Mouse (Mus musculus) CH12.LX (cell line): Measurements from ENCODE around the gene Vill. TPM values are rescaled to one million over a fixed set of nuclear protein-coding genes. Genes with fewer than 3 reads are reported as not detected.

Experiments
- DNase-seq: peaks from one replicate; pipeline ENCODE4 v3.0.0-alpha.2; 2013; ENCODE audit errors: extremely low read depth
- H3K27ac ChIP-seq: 2 replicates; pipeline ENCODE4 v1.5.1; 2012; ENCODE audit warnings: low read depth, mild to moderate bottlenecking, control low read depth, moderate library complexity; ENCODE audit not compliant: insufficient read depth
- H3K27me3 ChIP-seq: replicated peaks from 2 replicates; pipeline ENCODE3; 2012; ENCODE audit warnings: inconsistent platforms
- H3K36me3 ChIP-seq, 2 experiments: replicated peaks in 1 of 2; 2 replicates each; pipeline versions ENCODE3 to v1.6.1; 2012; ENCODE audit warnings: inconsistent platforms in 1 of 2, low read length in 1 of 2, mild to moderate bottlenecking in 1 of 2, mixed read lengths in 1 of 2, moderate library complexity in 1 of 2; ENCODE audit not compliant: control insufficient read depth in 1 of 2, insufficient read depth in 1 of 2
- H3K4me1 ChIP-seq, 2 experiments: 2 replicates each; pipeline ENCODE4 v1.6.1; 2012; ENCODE audit warnings: inconsistent platforms in 1 of 2, moderate library complexity in 1 of 2; ENCODE audit not compliant: insufficient read depth in 2 of 2, control insufficient read depth in 1 of 2
- H3K4me2 ChIP-seq: 2 replicates; pipeline ENCODE4 v1.6.1; 2012; ENCODE audit warnings: low read depth, mild to moderate bottlenecking, control low read depth; ENCODE audit not compliant: poor library complexity, insufficient read depth, severe bottlenecking
- H3K4me3 ChIP-seq, 3 experiments: fragments of 150-350 bp in 1 of 3; sonication (generic) in 1 of 3; replicated peaks in 1 of 3; 2 replicates each; pipeline versions ENCODE3 to v1.5.1; 2011 to 2012; ENCODE audit warnings: low read depth in 2 of 3, low read length in 2 of 3, mild to moderate bottlenecking in 2 of 3, moderate library complexity in 2 of 3, control low read depth in 1 of 3, improper control_type of control experiment in 1 of 3, inconsistent platforms in 1 of 3, mixed read lengths in 1 of 3; ENCODE audit not compliant: poor library complexity in 1 of 3
- H3K79me2 ChIP-seq: replicated peaks from 2 replicates; pipeline ENCODE4 v1.6.1; 2012; ENCODE audit warnings: mild to moderate bottlenecking, moderate library complexity; ENCODE audit not compliant: control insufficient read depth, poor library complexity, insufficient read depth, severe bottlenecking; ENCODE audit errors: extremely low read depth
- H3K9ac ChIP-seq: 2 replicates; pipeline ENCODE4 v1.6.1; 2012; ENCODE audit warnings: low read depth, mild to moderate bottlenecking, control low read depth, moderate library complexity; ENCODE audit not compliant: insufficient read depth
- H3K9me3 ChIP-seq: replicated peaks from 2 replicates; pipeline ENCODE3; 2012; ENCODE audit warnings: low read length, inconsistent platforms, mixed read lengths
- CHD1 ChIP-seq: IDR thresholded peaks from 2 replicates; pipeline ENCODE4 v1.6.1; 2012; ENCODE audit warnings: low read depth, low read length, improper control_type of control experiment, inconsistent platforms
- CHD2 ChIP-seq: IDR thresholded peaks from 2 replicates; pipeline ENCODE4 v1.6.1; 2011; ENCODE audit warnings: low read length, improper control_type of control experiment
- E2F4 ChIP-seq: IDR thresholded peaks from 2 replicates; pipeline ENCODE4 v1.6.1; 2011; ENCODE audit warnings: low read depth, low read length, improper control_type of control experiment; ENCODE audit not compliant: insufficient replicate concordance
- ELF1 ChIP-seq: IDR thresholded peaks from 2 replicates; pipeline ENCODE4 v1.6.1; 2014; ENCODE audit warnings: low read depth, mild to moderate bottlenecking, inconsistent platforms, low read length, improper control_type of control experiment
- EP300 ChIP-seq: IDR thresholded peaks from 2 replicates; pipeline ENCODE4 v1.6.1; 2011; ENCODE audit warnings: low read length, improper control_type of control experiment
- ETS1 ChIP-seq: conservative IDR thresholded peaks from 2 replicates; pipeline ENCODE4 v1.6.1; 2012; ENCODE audit warnings: low read depth, mild to moderate bottlenecking, inconsistent platforms, low read length, improper control_type of control experiment, moderate library complexity
- GABPA ChIP-seq: IDR thresholded peaks from 2 replicates; pipeline ENCODE4 v1.6.1; 2012; ENCODE audit warnings: low read depth, low read length, improper control_type of control experiment, inconsistent platforms; ENCODE audit not compliant: insufficient replicate concordance
- IRF4 ChIP-seq: IDR thresholded peaks from 2 replicates; pipeline ENCODE4 v1.6.1; 2014; ENCODE audit warnings: low read depth, mild to moderate bottlenecking, inconsistent platforms, low read length, improper control_type of control experiment
- JUN ChIP-seq: IDR thresholded peaks from 2 replicates; pipeline ENCODE4 v1.6.1; 2011; ENCODE audit warnings: low read depth, mild to moderate bottlenecking, low read length, improper control_type of control experiment, moderate library complexity; ENCODE audit not compliant: insufficient read depth
- KAT2A ChIP-seq: IDR thresholded peaks from 2 replicates; pipeline ENCODE4 v1.6.1; 2012; ENCODE audit warnings: low read length, improper control_type of control experiment, inconsistent platforms; ENCODE audit not compliant: insufficient replicate concordance
- MAFK ChIP-seq: IDR thresholded peaks from 2 replicates; pipeline ENCODE4 v1.6.1; 2011; ENCODE audit warnings: low read length, improper control_type of control experiment; ENCODE audit not compliant: insufficient replicate concordance
- MAX ChIP-seq: IDR thresholded peaks from 2 replicates; pipeline ENCODE4 v1.6.1; 2011; ENCODE audit warnings: low read length, improper control_type of control experiment
- MAZ ChIP-seq: IDR thresholded peaks from 2 replicates; pipeline ENCODE4 v1.6.1; 2012; ENCODE audit warnings: low read depth, mild to moderate bottlenecking, inconsistent platforms, low read length, improper control_type of control experiment, moderate library complexity
- MEF2A ChIP-seq: IDR thresholded peaks from 2 replicates; pipeline ENCODE4 v1.6.1; 2014; ENCODE audit warnings: low read depth, mild to moderate bottlenecking, inconsistent platforms, low read length, improper control_type of control experiment, borderline replicate concordance
- MYC ChIP-seq: IDR thresholded peaks from 2 replicates; pipeline ENCODE4 v1.6.1; 2011; ENCODE audit warnings: low read depth, mild to moderate bottlenecking, improper control_type of control experiment, low read length
- NELFE ChIP-seq: IDR thresholded peaks from 2 replicates; pipeline ENCODE4 v1.6.1; 2011; ENCODE audit warnings: low read depth, low read length, improper control_type of control experiment
- NRF1 ChIP-seq: IDR thresholded peaks from 2 replicates; pipeline ENCODE4 v1.6.1; 2014; ENCODE audit warnings: low read depth, mild to moderate bottlenecking, inconsistent platforms, low read length, improper control_type of control experiment, moderate library complexity
- POLR2AphosphoS2 ChIP-seq: IDR thresholded peaks from 2 replicates; pipeline ENCODE4 v1.6.1; 2011; ENCODE audit warnings: low read depth, low read length, improper control_type of control experiment
- RAD21 ChIP-seq: IDR thresholded peaks from 2 replicates; pipeline ENCODE4 v1.6.1; 2011; ENCODE audit warnings: low read depth, mild to moderate bottlenecking, low read length, improper control_type of control experiment, moderate library complexity
- SIN3A ChIP-seq: IDR thresholded peaks from 2 replicates; pipeline ENCODE4 v1.6.1; 2012; ENCODE audit warnings: low read length, improper control_type of control experiment, inconsistent platforms
- SMC3 ChIP-seq: IDR thresholded peaks from 2 replicates; pipeline ENCODE4 v1.6.1; 2011; ENCODE audit warnings: low read depth, low read length, improper control_type of control experiment
- TBP ChIP-seq: conservative IDR thresholded peaks from 2 replicates; pipeline ENCODE4 v1.6.1; 2011; ENCODE audit warnings: low read depth, low read length, improper control_type of control experiment
- UBTF ChIP-seq: IDR thresholded peaks from 2 replicates; pipeline ENCODE4 v1.6.1; 2012; ENCODE audit warnings: low read depth, mild to moderate bottlenecking, inconsistent platforms, low read length, improper control_type of control experiment, moderate library complexity
- USF2 ChIP-seq: conservative IDR thresholded peaks from 2 replicates; pipeline ENCODE4 v1.6.1; 2011; ENCODE audit warnings: low read depth, low read length, improper control_type of control experiment
- ZC3H11A ChIP-seq: IDR thresholded peaks from 2 replicates; pipeline ENCODE4 v1.6.1; 2012; ENCODE audit warnings: low read depth, mild to moderate bottlenecking, inconsistent platforms, low read length, improper control_type of control experiment
- ZNF384 ChIP-seq: IDR thresholded peaks from 2 replicates; pipeline ENCODE4 v1.6.1; 2012; ENCODE audit warnings: low read depth, low read length, improper control_type of control experiment, inconsistent platforms
- dilution Hi-C: fragments of 300-500 bp; cut with MboI; formaldehyde crosslinking; loops from 2 replicates; pipeline ENCODE4 v1.14.3; 2020; ENCODE audit warnings: low sequenced_read_pairs; ENCODE audit not compliant: extremely low pct_unique_long_range_greater_than_20kb, extremely low pct_ligation_motif_present
- in situ Hi-C: fragments of 300-500 bp; cut with MboI; formaldehyde crosslinking; loops from 3 replicates; pipeline ENCODE4 v1.14.3; 2019; ENCODE audit warnings: low sequenced_read_pairs, low pct_ligation_motif_present, low pct_unique_long_range_greater_than_20kb, mixed read lengths
- polyA plus RNA-seq: library from polyadenylated mRNA; unstranded; fragments of >175 nt; gene quantifications from 2 replicates; pipeline ENCODE4 v1.2.1, GENCODE M21; 2012; ENCODE audit warnings: low read depth; ENCODE audit not compliant: insufficient read length
- total RNA-seq, 2 experiments: library from RNA; depleted of rRNA; stranded (reverse); fragments of 300-350 nt in 1 of 2; fragments of >200 nt in 1 of 2; gene quantifications; 2 replicates each; pipeline ENCODE4 v1.2.3; 2012 to 2014

Gene Vill
- total and polyA plus RNA-seq, 3 experiments: 46.3 to 85.2 (median 57.3) TPM

DNA sequence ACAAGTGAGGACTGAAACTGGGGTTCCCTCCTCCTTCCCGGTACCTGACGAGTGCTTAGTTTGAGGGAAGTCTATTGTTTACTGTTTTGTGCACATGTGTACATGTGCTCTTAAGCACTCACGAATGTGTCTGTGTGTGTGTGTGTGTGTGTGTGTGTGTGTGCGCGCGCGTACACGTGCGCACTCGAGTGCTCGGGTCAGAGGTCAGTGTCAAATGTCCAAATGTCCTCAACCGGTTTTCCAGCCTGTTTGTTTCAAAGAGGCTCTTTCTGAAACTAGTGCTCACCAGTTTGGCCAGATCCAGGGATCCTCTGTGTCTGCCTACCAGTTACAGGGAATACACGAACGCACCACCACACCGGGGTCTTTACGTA lies 47.9 kb upstream of the Vill start:
- H3K4me1 ChIP-seq: no peaks in the 10 kb centered on the region
- no peaks in the 10 kb centered on the region for H3K36me3 ChIP-seq
- H3K4me3 ChIP-seq: no peak overlapping the region
- H3K27ac ChIP-seq: no peak overlapping the region
- no peak overlapping the region for H3K9ac ChIP-seq
- no peak overlapping the region for H3K4me2 ChIP-seq
- in situ Hi-C loops (no loop called here), dilution Hi-C loops (no loop called here)
- TF ChIP-seq ELF1 (no peak), POLR2AphosphoS2 (no peak), ZC3H11A (no peak), MEF2A (no peak), E2F4 (no peak), RAD21 (no peak), SIN3A (no peak)
- no peaks in the 10 kb centered on the region for H3K9me3 ChIP-seq
- DNase-seq: no peak
- no peaks in the 10 kb centered on the region for H3K79me2 ChIP-seq
- peaks cover 72% of the 10 kb centered on the region for H3K27me3 ChIP-seq

DNA sequence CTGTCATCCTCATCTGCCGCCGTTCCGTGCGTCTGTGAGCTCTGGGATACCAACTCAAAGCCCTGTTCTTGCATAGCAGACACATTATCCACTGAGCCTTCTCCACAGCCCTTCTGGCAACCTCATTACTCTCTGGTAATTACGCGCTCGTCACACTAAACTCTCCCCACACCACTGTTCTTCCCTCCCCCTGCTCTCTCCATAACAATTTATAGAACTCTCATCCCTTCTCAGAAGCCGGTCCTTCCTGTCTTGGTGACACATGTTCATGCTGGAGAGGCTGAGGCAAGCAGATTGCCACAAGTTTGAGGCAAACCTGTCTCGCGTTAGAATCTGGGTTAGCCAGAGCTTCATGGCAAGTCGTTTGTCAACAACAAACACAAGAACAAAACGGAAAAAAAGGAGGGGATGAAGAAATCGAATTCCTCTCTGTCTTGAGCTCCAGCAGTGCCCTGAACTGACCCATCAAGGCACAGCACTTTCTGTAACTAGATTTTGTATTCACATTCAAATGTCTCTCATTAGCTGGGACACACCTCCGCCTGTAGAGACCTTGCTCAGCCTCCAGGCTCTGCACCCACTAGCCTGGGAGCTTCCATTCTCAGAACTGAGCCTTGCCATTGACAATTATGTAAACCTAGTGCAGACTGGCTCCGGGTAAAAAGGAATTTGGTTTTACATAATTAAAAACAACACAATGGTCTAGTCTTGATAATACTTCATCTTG lies 47.1 kb upstream of the Vill start:
- H3K4me3 ChIP-seq: no peak overlapping the region
- TF ChIP-seq IRF4 (no peak), MAZ (no peak)
- TF ChIP-seq, all 38 proteins: peak for 0
- Histone ChIP-seq H3K36me3 (no peaks in the 10 kb centered on the region), H3K9ac (no peak overlapping the region), H3K79me2 (no peaks in the 10 kb centered on the region), H3K4me2 (no peak overlapping the region), H3K4me1 (no peaks in the 10 kb centered on the region), H3K9me3 (no peaks in the 10 kb centered on the region), H3K27ac (no peak overlapping the region), H3K27me3 (peaks cover 78% of the 10 kb centered on the region)
- dilution Hi-C loops: no loop called here
- DNase-seq: no peak
- in situ Hi-C loops: no loop called here

GRCm38 (mm10) chr9:119007266-119007665 lies 45.3 kb upstream of the Vill start:
- no peak for DNase-seq
- Histone ChIP-seq H3K4me3 (no peak overlapping the region), H3K27ac (no peak overlapping the region), H3K79me2 (no peaks in the 10 kb centered on the region), H3K36me3 (no peaks in the 10 kb centered on the region), H3K27me3 (peaks cover 88% of the 10 kb centered on the region), H3K4me2 (no peak overlapping the region), H3K9ac (no peak overlapping the region), H3K9me3 (no peaks in the 10 kb centered on the region), H3K4me1 (no peaks in the 10 kb centered on the region)
- TF ChIP-seq TBP (no peak), KAT2A (no peak), MYC (no peak), JUN (no peak), UBTF (no peak), CHD2 (no peak), GABPA (no peak), ZC3H11A (no peak), MAFK (no peak), ZNF384 (no peak), ELF1 (no peak), NELFE (no peak), CHD1 (no peak), EP300 (no peak), ETS1 (no peak), USF2 (no peak), SMC3 (no peak), MAX (no peak), NRF1 (no peak), IRF4 (no peak)
- in situ Hi-C loops (no loop called here), dilution Hi-C loops (no loop called here)
